Mouse (Mus musculus) adrenal gland, adult 18-20 months (tissue): ENCODE results near the gene Elk4. TPM values are rescaled to one million over a fixed set of nuclear protein-coding genes. Genes with fewer than 3 reads are reported as not detected.
A peak's percentile ranks its signal among the peaks of the same experiment; 100 is the strongest.

Source experiments
- DNase-seq, 2 experiments: peaks; one replicate each; pipeline ENCODE4 v3.0.0; 2021 to 2022; ENCODE audit warnings: low spot score in 2 of 2
- total RNA-seq, 2 experiments: library from RNA; stranded (reverse); gene quantifications; 1 replicate in 1 of 2; 2 replicates in 1 of 2; pipeline ENCODE4 v1.2.3; 2021

Elk4 gene
- total RNA-seq, 2 experiments from 2014 or later: 79.8 to 86.4 TPM

GRCm38 (mm10) chr1:131982907-131983306, 24.5 kb upstream of the Elk4 start:
- peak; percentile 76 to 80 for DNase-seq

DNA sequence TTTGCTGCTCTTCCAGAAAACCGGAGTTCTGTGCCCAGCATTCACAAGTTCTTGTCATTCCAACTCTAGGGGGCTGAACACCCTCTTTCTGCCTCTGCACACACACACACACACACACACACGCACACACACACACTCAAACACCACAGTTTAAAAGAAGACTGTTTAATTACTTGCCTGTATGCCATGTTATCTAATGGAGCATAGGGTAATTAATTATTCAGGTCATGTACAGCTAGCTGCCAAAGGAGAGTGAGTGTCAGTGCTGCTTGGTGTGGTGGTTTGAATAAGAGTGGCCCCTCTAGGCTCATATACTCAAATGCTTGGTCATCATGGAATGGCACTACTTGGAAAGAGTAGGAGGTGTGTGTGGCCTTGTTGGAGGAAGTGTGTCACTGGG, 23.6 kb upstream of the Elk4 start:
- DNase-seq: no peak

DNA sequence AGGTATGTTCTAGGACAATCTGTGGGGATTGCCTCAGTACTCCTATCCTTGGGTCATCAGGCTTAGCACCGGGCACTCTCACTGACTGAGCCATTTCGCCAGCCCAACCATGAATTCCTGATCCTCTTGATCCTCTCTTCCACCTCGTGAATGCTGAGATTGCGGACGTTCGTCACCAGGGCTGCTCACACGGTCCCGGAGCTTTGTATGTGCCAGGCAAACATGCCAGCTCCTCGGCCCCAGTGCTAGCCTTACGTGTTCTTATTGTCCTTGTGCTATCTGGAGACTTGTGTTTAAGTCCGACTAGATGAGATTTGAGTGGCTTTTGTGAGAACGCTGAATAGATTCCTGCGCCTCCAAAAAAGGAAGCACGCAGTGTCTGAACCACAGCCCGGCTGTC, 20.0 kb upstream of the Elk4 start:
- no peak for DNase-seq

DNA sequence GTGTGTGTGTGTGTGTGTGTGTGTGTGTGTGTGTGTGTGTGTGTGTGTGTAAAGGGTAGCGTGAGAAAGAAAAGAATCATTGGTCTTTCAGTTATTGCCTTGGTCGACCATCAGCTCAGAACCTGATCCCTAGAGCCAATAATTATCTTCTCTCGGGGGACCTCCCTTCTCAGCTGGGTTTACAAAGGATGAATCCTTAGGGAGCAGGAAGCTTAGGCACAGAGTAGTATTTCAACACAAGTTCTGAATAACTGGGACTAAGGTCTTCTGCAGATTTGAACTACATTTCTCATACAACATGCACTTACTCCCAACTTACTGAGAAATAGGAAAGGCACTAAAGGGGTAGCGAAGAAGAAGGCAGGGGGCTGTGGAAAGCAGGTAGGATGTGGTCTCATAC, 17.9 kb upstream of the Elk4 start:
- DNase-seq: no peak

- DNase-seq: no peak
Observed at GRCm38 (mm10) chr1:131990083-131990760, 17.2 kb upstream of the Elk4 start.

DNA sequence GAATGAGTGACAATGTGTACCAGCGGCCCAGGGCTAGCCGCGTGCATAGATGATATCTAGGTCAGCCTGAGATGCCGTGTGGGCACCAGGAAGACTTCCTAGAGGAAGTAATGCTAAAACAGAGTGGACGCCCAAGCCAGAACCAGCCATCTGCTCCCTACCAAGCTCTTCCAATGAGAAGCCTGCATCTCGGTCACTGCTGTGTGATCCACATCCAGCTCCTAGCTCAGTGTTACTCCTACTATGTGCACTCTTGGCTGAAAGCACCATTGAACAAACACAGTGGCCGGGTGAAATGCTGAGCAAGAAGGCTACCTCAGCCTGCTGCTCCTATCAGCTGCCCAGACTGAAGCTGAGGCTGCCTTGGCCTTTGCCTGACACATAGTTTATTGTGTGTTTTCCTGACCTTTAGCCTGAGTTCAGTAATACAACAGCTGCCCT, 14.8 kb upstream of the Elk4 start:
- no peak for DNase-seq

DNA sequence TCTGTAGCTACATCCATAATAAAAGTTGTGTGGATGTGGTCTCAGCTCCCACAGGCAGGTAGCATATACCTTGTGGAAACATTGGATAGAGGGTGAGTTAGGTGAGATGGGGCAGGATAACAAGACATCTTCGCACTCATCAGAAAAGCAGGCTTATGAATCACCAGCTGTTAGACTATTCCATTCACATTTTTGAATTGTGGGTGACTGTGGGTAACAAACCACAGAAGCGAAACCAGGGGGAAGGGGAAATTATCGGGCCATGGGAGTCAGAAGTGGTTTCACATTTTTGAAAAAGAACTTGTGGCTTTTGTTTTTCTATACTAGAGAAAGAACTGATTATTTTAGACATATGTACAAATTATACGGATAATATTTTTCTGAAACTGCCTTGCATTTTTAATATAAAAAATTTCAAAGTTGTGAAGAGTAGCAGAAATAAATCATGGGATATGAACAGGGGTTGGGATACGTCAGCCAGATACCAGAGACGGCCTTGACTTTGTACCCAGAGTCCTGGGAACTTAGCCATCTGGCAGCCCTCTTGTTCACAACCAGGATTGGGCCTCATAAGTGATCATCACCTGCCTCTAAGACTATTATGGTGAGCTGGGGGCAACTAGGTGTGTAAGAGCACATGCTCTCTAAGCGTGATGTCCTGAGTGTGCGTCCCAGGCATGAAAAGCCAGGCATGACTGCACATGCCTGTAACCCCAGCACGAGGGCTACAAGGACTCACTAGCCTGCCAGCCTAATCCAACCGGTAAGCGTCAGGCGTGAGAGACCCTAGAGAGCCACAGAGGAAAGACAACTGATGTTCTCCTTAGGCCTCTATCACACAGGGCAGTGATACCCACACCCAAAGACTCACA, 14.0 kb upstream of the Elk4 start:
- DNase-seq: peak in 1 of 2 experiments; percentile 63

DNA sequence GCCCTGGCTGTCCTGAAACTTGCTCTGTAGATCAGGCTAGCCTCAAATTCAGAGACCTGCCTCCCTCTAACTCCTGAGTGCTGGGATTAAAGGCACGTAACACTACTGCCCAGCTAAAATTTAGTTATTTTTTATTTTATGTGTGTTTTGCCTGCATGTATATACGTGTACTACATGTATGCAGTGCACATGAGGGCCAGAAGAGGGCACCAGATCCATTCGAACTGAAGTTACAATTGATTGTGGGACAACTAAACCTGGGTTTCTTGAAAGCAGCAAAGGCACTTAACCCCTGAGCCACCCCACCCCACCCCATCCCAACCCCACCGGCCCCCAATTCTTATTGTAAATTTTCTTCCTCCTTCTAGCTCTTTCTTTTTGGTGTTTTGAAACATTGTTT, 12.3 kb upstream of the Elk4 start:
- DNase-seq: peak; percentile 54 to 66

DNA sequence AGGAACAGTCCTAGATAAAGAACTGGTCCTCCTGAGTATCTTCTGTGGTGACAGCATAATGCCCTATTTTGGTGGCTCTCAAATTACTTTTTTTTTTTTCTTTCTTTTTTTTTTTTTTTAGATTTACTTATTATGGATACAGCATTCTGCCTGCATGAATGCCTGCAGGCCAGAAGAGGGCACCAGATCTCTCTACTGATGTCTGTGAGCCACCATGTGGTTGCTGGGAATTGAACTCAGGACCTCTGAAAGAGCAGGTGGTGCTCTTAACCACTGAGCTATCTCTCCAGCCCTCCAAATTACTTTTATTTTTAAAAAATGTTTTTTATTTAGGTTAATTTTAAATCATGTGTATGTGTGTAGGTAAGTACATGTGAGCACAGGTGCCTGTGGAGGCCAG, 6.9 kb upstream of the Elk4 start:
- no peak for DNase-seq

DNA sequence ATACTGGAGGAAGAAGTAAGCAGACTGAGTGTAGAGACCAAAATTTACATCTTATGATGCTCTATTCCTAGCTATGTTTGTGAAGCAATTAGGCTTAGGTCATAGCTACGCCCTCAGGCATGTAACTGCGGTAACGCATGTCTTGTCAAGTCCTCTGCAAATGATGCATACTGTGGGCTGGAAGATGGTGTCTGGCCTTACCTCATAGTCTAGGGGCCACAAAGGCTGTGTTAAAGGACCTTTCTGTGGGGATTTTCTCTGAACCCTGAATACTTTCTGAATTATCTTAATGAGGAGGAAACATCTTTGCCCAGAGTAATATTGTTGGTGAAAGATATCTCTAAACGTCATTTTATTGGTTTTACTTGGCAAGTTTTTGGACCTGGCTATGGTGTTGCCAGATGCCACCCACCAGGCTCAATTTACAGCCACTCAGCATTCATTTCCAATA, 5.5 kb upstream of the Elk4 start:
- no peak for DNase-seq

GRCm38 (mm10) chr1:132003111-132003510, 4.3 kb upstream of the Elk4 start:
- no peak for DNase-seq

GRCm38 (mm10) chr1:132003817-132004216, 3.6 kb upstream of the Elk4 start:
- DNase-seq: no peak

DNA sequence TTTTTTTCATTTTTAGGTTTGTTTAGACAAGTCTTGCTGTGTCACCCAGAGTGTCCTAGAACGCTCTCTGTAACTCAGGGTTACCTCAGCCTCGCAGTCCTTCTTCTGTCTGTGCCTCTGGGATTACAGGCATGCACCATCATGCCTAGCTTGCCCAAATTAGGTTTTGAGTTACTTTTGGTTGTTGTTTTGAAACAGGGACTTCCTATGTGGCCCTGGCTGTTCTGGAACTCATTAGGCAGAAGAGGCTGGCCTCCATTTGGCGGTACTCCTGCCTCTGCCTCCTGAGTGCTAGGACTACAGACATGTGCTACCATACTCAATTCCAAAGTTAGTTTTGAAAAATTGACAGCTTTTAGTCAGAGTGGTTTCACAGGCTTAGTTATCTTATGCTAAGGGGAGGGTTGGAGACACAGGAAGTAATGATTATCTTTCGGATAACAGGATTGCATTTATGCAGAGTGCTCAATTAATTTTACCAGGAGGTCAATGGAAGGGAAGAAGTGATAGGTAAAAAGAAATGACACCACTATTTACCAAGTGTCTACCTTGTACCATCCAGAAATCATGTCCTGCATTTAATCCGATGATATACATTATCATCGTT, 2.7 kb upstream of the Elk4 start:
- DNase-seq: no peak

DNA sequence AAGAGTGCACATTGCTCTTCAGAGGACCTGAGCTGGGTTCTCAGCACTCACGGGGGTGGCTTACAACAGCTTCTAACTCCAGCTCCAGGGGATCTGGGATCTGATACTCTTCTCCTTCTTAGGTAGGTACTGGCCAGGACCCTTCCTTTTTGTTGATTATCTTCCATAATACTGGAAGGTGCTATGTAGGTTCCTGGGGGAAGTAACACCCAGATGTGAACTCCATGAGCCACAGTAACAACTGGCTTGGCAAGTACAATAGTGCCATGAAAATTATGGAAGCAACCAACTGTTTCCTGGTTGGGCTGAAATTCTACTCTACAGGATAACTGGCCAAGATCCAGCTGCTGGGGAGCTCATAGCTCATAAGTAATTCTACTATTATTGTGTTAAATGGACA, 1.9 kb upstream of the Elk4 start:
- DNase-seq: no peak

DNA sequence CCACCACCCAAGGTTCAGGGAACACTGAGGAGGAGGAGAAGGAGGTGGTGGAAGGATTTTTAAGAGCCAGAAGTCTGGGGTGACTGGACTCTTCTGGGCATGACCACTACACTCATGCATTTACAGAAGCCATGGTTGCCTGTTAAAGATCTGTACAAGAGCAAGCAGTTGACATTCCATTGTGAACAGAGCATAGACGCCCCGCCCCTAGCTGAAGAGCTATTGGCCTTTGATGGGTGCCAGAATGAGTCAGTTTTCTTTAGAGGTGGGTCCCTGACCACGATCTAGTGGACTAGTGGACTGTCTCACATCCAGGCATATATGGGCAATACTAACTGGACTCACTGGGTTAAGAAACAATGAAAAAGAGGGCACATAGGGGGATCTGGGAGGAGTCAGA, 1.4 kb upstream of the Elk4 start:
- DNase-seq: no peak

DNA sequence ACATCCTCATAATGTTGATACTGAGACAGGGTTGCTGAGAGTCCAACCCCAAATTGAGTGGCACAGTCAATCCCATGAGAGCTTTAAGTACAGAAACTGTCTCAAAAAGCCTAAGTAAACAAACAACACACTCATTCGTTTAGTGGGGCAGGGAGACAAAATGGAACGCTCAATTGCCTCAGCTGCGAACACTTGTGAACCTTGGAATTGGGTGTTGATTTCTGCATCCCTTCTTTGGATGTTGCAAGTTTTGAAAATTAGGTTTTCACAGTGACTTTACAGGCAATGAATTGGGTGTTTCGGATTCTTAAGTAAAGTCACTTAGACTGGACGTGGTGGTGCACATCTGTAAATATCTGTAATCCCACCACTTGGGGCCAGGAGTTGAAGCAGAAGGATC, 686 bp upstream of the Elk4 start:
- no peak for DNase-seq

DNA sequence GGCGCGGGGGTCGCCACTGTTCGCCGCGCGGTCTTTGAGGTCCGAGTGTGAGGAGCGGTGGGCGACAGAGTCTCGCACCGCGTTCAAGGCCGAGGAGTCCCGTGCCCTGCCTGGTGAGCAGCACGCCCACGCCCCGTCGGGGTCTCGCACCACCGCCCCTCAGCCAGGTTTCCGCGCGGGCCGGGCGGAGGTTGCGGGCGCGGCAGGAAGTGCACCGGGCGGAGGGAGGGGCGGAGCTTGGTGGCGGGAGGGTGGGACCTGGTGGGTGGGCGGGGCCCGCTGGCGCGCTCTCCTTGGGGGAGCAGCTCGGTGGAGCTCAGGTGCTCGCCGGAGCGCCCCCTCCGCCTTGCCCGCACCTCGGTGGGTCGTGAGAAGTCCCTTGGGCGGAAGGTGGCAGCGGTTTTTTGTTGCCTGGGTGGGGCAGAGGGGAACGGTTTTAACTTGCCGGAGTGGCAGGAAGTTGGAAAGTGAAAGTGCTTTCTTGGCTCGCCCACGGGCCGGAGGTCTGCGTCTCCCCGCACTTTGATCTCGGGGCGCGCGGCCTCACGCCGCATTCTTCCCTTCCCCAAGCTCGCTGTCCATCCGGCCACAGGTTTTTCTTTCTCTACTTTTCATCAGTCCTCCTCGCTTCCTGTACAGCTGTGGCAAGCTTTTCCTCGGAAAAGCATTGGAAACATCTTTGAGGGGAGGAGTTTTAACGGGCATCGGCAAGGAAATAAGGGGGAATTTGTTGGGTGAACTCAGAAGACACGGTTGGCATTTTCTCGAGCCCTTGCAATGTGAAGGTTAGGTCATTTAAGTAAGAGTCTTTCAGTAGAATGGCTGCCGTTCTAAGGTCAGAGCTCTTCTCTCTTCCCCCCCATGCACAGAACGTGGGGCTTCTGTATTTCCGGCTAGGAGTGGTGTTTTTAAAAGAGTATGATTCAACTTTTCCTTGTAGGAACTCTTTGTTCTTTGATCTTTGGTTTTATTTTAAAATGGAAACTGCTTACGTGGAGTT, 721 bp downstream of the Elk4 start:
- DNase-seq: peak; percentile 87 to 89

DNA sequence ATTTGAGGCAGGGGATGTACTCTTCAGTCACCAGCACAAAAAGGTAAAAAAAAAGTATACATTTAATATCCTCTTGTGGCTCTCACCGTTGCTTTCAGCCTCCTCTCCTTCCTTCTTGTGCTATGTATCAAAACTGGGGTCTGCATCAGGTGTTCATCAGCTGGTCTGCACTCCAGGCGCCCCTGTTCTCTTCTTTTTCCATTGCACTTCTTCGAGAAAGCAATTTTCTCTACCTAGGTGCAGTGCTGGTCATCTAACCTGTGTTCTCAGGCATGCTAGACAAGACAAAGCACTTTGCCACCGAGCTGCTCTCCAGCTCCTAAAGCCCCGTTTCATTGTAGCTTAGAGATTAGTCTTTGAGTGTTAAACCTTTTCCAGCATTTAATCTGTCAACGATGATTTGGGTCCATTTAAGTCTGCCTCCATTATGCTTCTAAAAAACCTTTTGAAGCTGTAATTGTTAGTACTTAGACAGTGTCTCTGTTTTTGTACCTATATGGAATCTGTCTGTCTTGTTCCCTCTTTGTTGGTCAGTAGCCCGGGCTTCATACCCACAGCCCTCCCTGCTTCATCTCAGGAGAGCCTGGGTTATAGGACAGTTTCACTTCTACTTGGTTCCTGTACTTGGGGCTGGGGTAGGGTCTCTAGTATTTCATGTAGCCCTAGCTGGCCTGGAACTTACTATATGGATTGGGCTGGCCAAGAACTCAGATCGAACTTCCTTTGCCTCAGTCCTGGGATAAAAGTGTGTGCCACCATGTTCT, 1.7 kb downstream of the Elk4 start:
- no peak for DNase-seq

DNA sequence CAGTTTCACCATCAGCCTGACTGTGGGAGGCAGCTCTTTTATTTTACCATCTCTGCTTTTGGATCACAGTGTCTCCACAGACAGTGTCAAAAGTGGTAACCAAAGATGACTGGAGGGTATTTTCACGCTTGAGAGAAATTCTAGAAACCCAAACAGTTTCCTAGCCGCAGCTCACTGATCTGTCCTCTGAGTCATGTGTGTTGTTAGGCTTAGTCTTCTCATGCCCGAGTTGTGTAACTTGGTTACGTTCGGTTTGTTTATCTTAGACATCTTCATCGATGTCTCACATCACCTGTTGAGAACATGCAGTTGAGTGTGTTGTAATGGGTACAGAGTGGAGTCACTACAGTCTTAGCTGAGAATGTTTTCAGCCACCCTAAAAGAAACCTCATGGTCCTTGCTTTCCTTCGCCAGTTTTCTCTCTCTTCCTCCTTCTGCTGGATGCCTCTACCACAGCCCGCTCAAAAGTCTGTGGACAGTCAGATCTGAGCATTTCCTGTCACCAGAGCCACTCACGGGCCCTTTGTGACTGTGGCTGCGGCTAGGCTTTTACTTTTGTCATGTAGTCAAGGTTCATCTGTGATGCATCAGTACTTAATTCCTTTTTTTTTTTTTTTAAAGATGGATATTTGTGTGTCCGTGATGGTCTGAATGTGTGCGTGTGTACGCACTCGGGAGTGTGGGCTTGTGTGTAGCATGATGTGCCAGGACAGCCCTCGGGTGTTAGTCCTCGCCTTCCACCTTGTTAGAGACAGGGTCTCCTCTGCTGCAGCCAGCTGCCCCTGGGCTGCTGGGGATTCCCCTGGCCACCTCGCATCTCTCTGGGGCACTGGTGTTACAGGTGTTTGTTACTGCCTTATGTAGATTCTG, 3.5 kb downstream of the Elk4 start:
- no peak for DNase-seq
